Comparison of ENCODE assay signal across 15 mouse cellular contexts in genomic region chrX:11863106-11863505, GRCm38 (mm10).
"Had no signal": no experiment of that assay in that cellular context is flagged by ENCODE, and none has a peak within 500 bp of the region (broad histone marks: within the 10 kb centered on the region; RNA-seq: fewer than 3 reads in every experiment).

No protein-coding gene starts in this region.

- H3K36me3 ChIP-seq: neural tube, embryonic 15.5 days; stomach, embryonic 15.5 days had no signal

- H3K27ac ChIP-seq: neural tube, embryonic 15.5 days; stomach, embryonic 15.5 days; stomach, postnatal 0 days had no signal

- H3K4me3 ChIP-seq: neural tube, embryonic 15.5 days; stomach, embryonic 15.5 days had no signal

- DNase-seq: retina, postnatal 1 day; right cerebral cortex, adult 18-20 months; right cerebral cortex, postnatal 14 days; right cerebral cortex, postnatal 25 days; right cerebral cortex, postnatal 4 days; spleen, adult 18-20 months; thymus, adult 18-20 months; thymus, adult 2 months; thymus, postnatal 14 days; thymus, postnatal 25 days; thymus, postnatal 36 days; thymus, postnatal 4 days had no signal

- H3K4me1 ChIP-seq: stomach, embryonic 15.5 days had no signal

- H3K9me3 ChIP-seq: neural tube, embryonic 15.5 days; stomach, embryonic 15.5 days had no signal

- H3K4me2 ChIP-seq: neural tube, embryonic 15.5 days; stomach, embryonic 15.5 days had no signal

- H3K9ac ChIP-seq: neural tube, embryonic 15.5 days; stomach, embryonic 15.5 days had no signal
